In genomic region chr13:81641289-81642045, GRCm38 (mm10) we compare ENCODE assay signal across 8 mouse cellular contexts. TPM values are rescaled to one million over a fixed set of nuclear protein-coding genes. Genes with fewer than 3 reads are reported as not detected.
DNase-seq lines count a peak whose midpoint lies in the region; ATAC-seq and TF ChIP-seq lines count a peak whose summit lies in the region.

No protein-coding gene starts in this region.

- no peaks in the 10 kb centered on the region for H3K79me2 ChIP-seq in C2C12 (ENCODE audit: control insufficient read depth, insufficient read depth)

- no peaks in the 10 kb centered on the region for H3K9me3 ChIP-seq in kidney, postnatal 0 days (replicated peaks; ENCODE audit: low read length)
- no peaks in the 10 kb centered on the region for H3K9me3 ChIP-seq in liver, postnatal 0 days (ENCODE audit: low read length)
- no peaks in the 10 kb centered on the region for H3K9me3 ChIP-seq in neural tube, embryonic 15.5 days (replicated peaks)

- H3K27me3 ChIP-seq in C2C12 (ENCODE audit: control insufficient read depth, insufficient read depth, insufficient read length) = no peaks in the 10 kb centered on the region
- H3K27me3 ChIP-seq in kidney, postnatal 0 days (ENCODE audit: insufficient read depth, low read length) = no peaks in the 10 kb centered on the region
- no peaks in the 10 kb centered on the region for H3K27me3 ChIP-seq in liver, postnatal 0 days (ENCODE audit: insufficient read depth, low read length)
- H3K27me3 ChIP-seq in neural tube, embryonic 15.5 days (replicated peaks) = no peaks in the 10 kb centered on the region

- no peak for TF ChIP-seq EP300 in liver, postnatal 0 days (IDR thresholded peaks at IDR 0.05; ENCODE audit: low read depth)

- H3K4me3 ChIP-seq in C2C12 (ENCODE audit: insufficient read depth, poor library complexity, severe bottlenecking) = no peak overlapping the region
- H3K4me3 ChIP-seq in cortical plate, adult 2 months (ENCODE audit: insufficient read depth, low read length) = no peak overlapping the region
- H3K4me3 ChIP-seq in kidney, postnatal 0 days (replicated peaks; ENCODE audit: low read depth, low read length) = no peak overlapping the region
- no peak overlapping the region for H3K4me3 ChIP-seq in liver, postnatal 0 days (ENCODE audit: low read depth, low read length)
- peak overlapping the region; percentile 30 for H3K4me3 ChIP-seq in neural tube, embryonic 15.5 days (replicated peaks)

- no peak for TF ChIP-seq CTCF in C2C12 (IDR thresholded peaks at IDR 0.05; ENCODE audit: control insufficient read depth, insufficient read depth, insufficient read length)
- peak; percentile 69 for TF ChIP-seq CTCF in cortical plate, adult 2 months (IDR thresholded peaks at IDR 0.05; ENCODE audit: extremely low read depth, insufficient read depth, low read length)
- TF ChIP-seq CTCF in kidney, postnatal 0 days (IDR thresholded peaks at IDR 0.05; ENCODE audit: low read depth) = peak; percentile 85
- peak; percentile 82 for TF ChIP-seq CTCF in liver, postnatal 0 days (IDR thresholded peaks at IDR 0.05; ENCODE audit: low read depth)

- 0 out of 2 replicates have a peak overlapping the region, but pooled peaks have one; percentile 2 for H3K4me2 ChIP-seq in kidney, postnatal 0 days (ENCODE audit: low read length)
- H3K4me2 ChIP-seq in liver, postnatal 0 days (ENCODE audit: low read depth, low read length) = peak overlapping the region; percentile 26; the same call in 1 of the 2 replicates
- peak overlapping the region; percentile 61 for H3K4me2 ChIP-seq in neural tube, embryonic 15.5 days

- no peak for TF ChIP-seq POLR2A in cortical plate, adult 2 months (IDR thresholded peaks at IDR 0.05; ENCODE audit: extremely low read depth, insufficient read depth, low read length)

- no peaks in the 10 kb centered on the region for H3K36me3 ChIP-seq in C2C12 (ENCODE audit: control insufficient read depth, insufficient read depth)
- no peaks in the 10 kb centered on the region for H3K36me3 ChIP-seq in kidney, postnatal 0 days (ENCODE audit: insufficient read depth, low read length)
- no peaks in the 10 kb centered on the region for H3K36me3 ChIP-seq in liver, postnatal 0 days (replicated peaks; ENCODE audit: insufficient read depth, low read length)
- no peaks in the 10 kb centered on the region for H3K36me3 ChIP-seq in neural tube, embryonic 15.5 days

- peak; percentile 72 for DNase-seq in MN1 (ENCODE audit: low spot score)
- peak; percentile 76 for DNase-seq in kidney, postnatal 0 days (ENCODE audit: low spot score)
- peak; percentile 62 for DNase-seq in liver, postnatal 0 days
- DNase-seq in ovary, postnatal 14 days (ENCODE audit: low spot score) = no peak

- ATAC-seq in granulocyte monocyte progenitor cell, adult 5-6 weeks (replicated peaks; ENCODE audit: poor library complexity, severe bottlenecking) = peak; percentile 78
- no peak for ATAC-seq in kidney, postnatal 0 days (replicated peaks; ENCODE audit: low FRiP score, low read depth)
- no peak for ATAC-seq in liver, postnatal 0 days
- ATAC-seq in neural tube, embryonic 15.5 days (ENCODE audit: low FRiP score) = peak; percentile 63; the same call in 1 of the 2 replicates

- H3K4me1 ChIP-seq in cortical plate, adult 2 months (ENCODE audit: control insufficient read depth, insufficient read depth, low read length) = peaks cover 1% of the 10 kb centered on the region; the same call in 1 of the 2 replicates
- H3K4me1 ChIP-seq in kidney, postnatal 0 days (replicated peaks; ENCODE audit: insufficient read depth, low read length) = no peaks in the 10 kb centered on the region
- H3K4me1 ChIP-seq in liver, postnatal 0 days (ENCODE audit: insufficient read depth) = peaks cover 5% of the 10 kb centered on the region; the same call in 1 of the 2 replicates
- peaks cover 5% of the 10 kb centered on the region for H3K4me1 ChIP-seq in neural tube, embryonic 15.5 days

- 14% methylated on average over 8 of the region's 8 CpGs for WGBS in kidney, postnatal 0 days
- 19% methylated on average over 8 of the region's 8 CpGs for WGBS in liver, postnatal 0 days (ENCODE audit: insufficient replicate concordance)
- 5% methylated on average over 8 of the region's 8 CpGs for WGBS in neural tube, embryonic 15.5 days

- no peaks in the 10 kb centered on the region for H3K79me3 ChIP-seq in C2C12 (ENCODE audit: low read depth)

- no peak overlapping the region for H3K9ac ChIP-seq in kidney, postnatal 0 days (ENCODE audit: low read depth, low read length)
- no peak overlapping the region for H3K9ac ChIP-seq in liver, postnatal 0 days (replicated peaks)
- H3K9ac ChIP-seq in neural tube, embryonic 15.5 days (replicated peaks) = peak overlapping the region; percentile 42

- no peak overlapping the region for H3K27ac ChIP-seq in cortical plate, adult 2 months (ENCODE audit: insufficient read depth, low read length)
- no peak overlapping the region for H3K27ac ChIP-seq in kidney, postnatal 0 days
- H3K27ac ChIP-seq in liver, postnatal 0 days (ENCODE audit: low read depth) = no peak overlapping the region
- no peak overlapping the region for H3K27ac ChIP-seq in neural tube, embryonic 15.5 days (replicated peaks)

- no peak overlapping the region for H3ac ChIP-seq in C2C12 (ENCODE audit: control insufficient read depth, insufficient read length, low read depth)

TF ChIP-seq in C2C12, 6 proteins besides CTCF, POLR2A, EP300 and RAD21:
- TF ChIP-seq CEBPB (IDR thresholded peaks at IDR 0.05; ENCODE audit: low read depth) = peak; percentile 49
- TF ChIP-seq MYOG (IDR thresholded peaks at IDR 0.05; ENCODE audit: control insufficient read depth, extremely low read depth, insufficient read length) = no peak

RNA-seq across cellular contexts. Expression of gene Adgrv1, which starts 8.5 kb away (rescaled TPM):
- 0.18 TPM for polyA plus RNA-seq in C2C12 (2012; fragmentation: generic; extraction: Trizol)
- polyA plus RNA-seq in cortical plate, adult 2 months (2012; rRNA removed) = 1.9 and 2.4 TPM in 2 replicates
- not detected in 2 replicates for total RNA-seq in granulocyte monocyte progenitor cell, adult 5-6 weeks (2014; fragmentation: Nextera tagmentation)
- not detected in 2 replicates for total RNA-seq in granulocyte monocyte progenitor cell, adult 5-6 weeks (2017)
- 2.7 and 3.2 TPM in 2 replicates for polyA plus RNA-seq in kidney, postnatal 0 days (2015; fragmentation: Nextera tagmentation; extraction: Ambion mirVana)
- polyA plus RNA-seq in liver, postnatal 0 days (2015; fragmentation: Nextera tagmentation; extraction: Ambion mirVana) = 0.87 and 1.4 TPM in 2 replicates
- polyA plus RNA-seq in neural tube, embryonic 15.5 days (2015; fragmentation: Nextera tagmentation; extraction: Ambion mirVana) = 7.3 and 9.8 TPM in 2 replicates

RNA-seq across cellular contexts. Expression of gene Lysmd3, which starts 16.0 kb away (rescaled TPM):
- polyA plus RNA-seq in C2C12 (2012; fragmentation: generic; extraction: Trizol) = 4.9 TPM
- 6.4 and 7.7 TPM in 2 replicates for polyA plus RNA-seq in cortical plate, adult 2 months (2012; rRNA removed)
- 9.4 and 12.0 TPM in 2 replicates for total RNA-seq in granulocyte monocyte progenitor cell, adult 5-6 weeks (2014; fragmentation: Nextera tagmentation)
- 28.1 and 37.1 TPM in 2 replicates for total RNA-seq in granulocyte monocyte progenitor cell, adult 5-6 weeks (2017)
- polyA plus RNA-seq in kidney, postnatal 0 days (2015; fragmentation: Nextera tagmentation; extraction: Ambion mirVana) = 22.4 and 22.5 TPM in 2 replicates
- 10.2 and 11.8 TPM in 2 replicates for polyA plus RNA-seq in liver, postnatal 0 days (2015; fragmentation: Nextera tagmentation; extraction: Ambion mirVana)
- 17.6 and 18.5 TPM in 2 replicates for polyA plus RNA-seq in neural tube, embryonic 15.5 days (2015; fragmentation: Nextera tagmentation; extraction: Ambion mirVana)

Comparison
In these comparisons a context has a peak if more than half of its experiments do, and no peak if none do; other contexts are left out.
1. ATAC-seq: peak in granulocyte monocyte progenitor cell, adult 5-6 weeks (single experiment) and neural tube, embryonic 15.5 days (single experiment); none in kidney, postnatal 0 days (single experiment) and liver, postnatal 0 days (single experiment).
2. H3K4me2 ChIP-seq: peak in every context shown above with its lines; median percentile 61 in neural tube, embryonic 15.5 days; 26 in liver, postnatal 0 days; 2 in kidney, postnatal 0 days.